Mouse (Mus musculus) thymus, adult 2 months (tissue): Measurements from ENCODE around the gene Hoxa9. TPM values are rescaled to one million over a fixed set of nuclear protein-coding genes. Genes with fewer than 3 reads are reported as not detected.

ENCODE experiments used
- DNase-seq: peaks from one replicate; pipeline ENCODE4 v3.0.0; 2021
- H3K27ac ChIP-seq: fragments of 200-500 bp; 2 replicates; pipeline ENCODE4 v1.5.1; 2012; ENCODE audit warnings: low read length, control low read depth; ENCODE audit not compliant: control insufficient read depth, insufficient read depth
- H3K27me3 ChIP-seq: fragments of 200-500 bp; 2 replicates; pipeline ENCODE4 v1.6.1; 2012; ENCODE audit warnings: mild to moderate bottlenecking, low read length, moderate library complexity, mixed read lengths; ENCODE audit not compliant: control insufficient read depth, insufficient read depth
- H3K36me3 ChIP-seq: fragments of 200-500 bp; 2 replicates; pipeline ENCODE4 v1.6.1; 2012; ENCODE audit warnings: mild to moderate bottlenecking, low read length, moderate library complexity; ENCODE audit not compliant: control insufficient read depth, insufficient read depth
- H3K4me1 ChIP-seq: fragments of 200-500 bp; replicated peaks from 2 replicates; pipeline ENCODE4 v1.6.1; 2012; ENCODE audit warnings: low read length; ENCODE audit not compliant: control insufficient read depth, insufficient read depth
- H3K4me3 ChIP-seq: fragments of 200-500 bp; 2 replicates; pipeline ENCODE4 v1.5.1; 2012; ENCODE audit warnings: mild to moderate bottlenecking, low read length, control low read depth, moderate library complexity; ENCODE audit not compliant: control insufficient read depth, insufficient read depth
- CTCF ChIP-seq: fragments of 200-500 bp; IDR thresholded peaks from 2 replicates; pipeline ENCODE4 v1.5.1; 2012; ENCODE audit warnings: mild to moderate bottlenecking, control low read depth, low read length, moderate library complexity, borderline replicate concordance; ENCODE audit not compliant: control insufficient read depth, poor library complexity, insufficient read depth; ENCODE audit errors: extremely low read depth
- POLR2A ChIP-seq: fragments of 200-500 bp; IDR thresholded peaks from 2 replicates; pipeline ENCODE4 v1.6.1; 2012; ENCODE audit warnings: mild to moderate bottlenecking, low read length, control low read depth, moderate library complexity; ENCODE audit not compliant: control insufficient read depth, poor library complexity, insufficient read depth; ENCODE audit errors: extremely low read depth
- WGBS: fragments of 180-500 bp; shearing (Covaris S2); methylation state at CpG from one replicate; pipeline ENCODE4 v1.1.7; 2018; 5-methylcytosine and 5-hydroxymethylcytosine counted together
- polyA plus RNA-seq: library from polyadenylated mRNA; depleted of rRNA; stranded (reverse); fragments of >200 nt; gene quantifications from 2 replicates; pipeline ENCODE4 v1.2.3, GENCODE M21; 2012

Hoxa9 gene
- polyA plus RNA-seq, 1 experiment, result 0.26 TPM

- peaks cover 5% of the 10 kb centered on the region; the same call in 1 of the 2 replicates for H3K4me1 ChIP-seq
- H3K27me3 ChIP-seq, result peaks cover 49% of the 10 kb centered on the region
- no peak overlapping the region for H3K4me3 ChIP-seq
- TF ChIP-seq POLR2A (no peak), CTCF (no peak)
- 6% methylated on average over 70 of the region's 70 CpGs for WGBS
- no peak for DNase-seq
- H3K36me3 ChIP-seq, result no peaks in the 10 kb centered on the region
- no peak overlapping the region for H3K27ac ChIP-seq
These were observed 2.9 kb upstream of the Hoxa9 start for GRCm38 (mm10) chr6:52233546-52234427.

GRCm38 (mm10) chr6:52232984-52233545 is 2.2 kb upstream of the Hoxa9 start:
- no peak for TF ChIP-seq CTCF
- TF ChIP-seq POLR2A, result no peak
- DNase-seq, result no peak
- 34% methylated on average over 23 of the region's 23 CpGs for WGBS
- Histone ChIP-seq H3K27ac (no peak overlapping the region), H3K36me3 (no peaks in the 10 kb centered on the region), H3K27me3 (peaks cover 49% of the 10 kb centered on the region), H3K4me3 (no peak overlapping the region), H3K4me1 (peaks cover 5% of the 10 kb centered on the region; the same call in 1 of the 2 replicates)

DNA sequence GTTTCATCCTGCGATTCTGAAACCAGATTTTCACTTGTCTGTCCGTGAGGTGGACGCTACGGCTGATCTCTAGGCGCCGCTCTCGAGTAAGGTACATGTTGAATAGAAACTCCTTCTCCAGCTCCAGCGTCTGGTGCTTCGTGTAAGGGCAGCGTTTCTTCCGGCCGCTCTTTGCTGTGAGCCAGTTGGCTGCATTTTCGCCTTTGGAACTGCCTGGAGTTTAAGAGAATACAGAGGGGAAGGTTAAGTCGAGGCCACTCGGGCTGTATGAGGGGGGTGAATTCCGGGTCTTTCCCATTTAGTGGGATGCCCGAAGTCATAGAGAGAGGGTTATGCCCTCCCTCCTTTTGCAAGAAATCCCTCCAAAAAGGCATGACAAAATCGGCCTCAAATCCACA is 1.7 kb upstream of the Hoxa9 start:
- no peak for TF ChIP-seq POLR2A
- TF ChIP-seq CTCF, result no peak
- no peak for DNase-seq
- peaks cover 5% of the 10 kb centered on the region; the same call in 1 of the 2 replicates for H3K4me1 ChIP-seq
- H3K27ac ChIP-seq, result no peak overlapping the region
- 4% methylated on average over 18 of the region's 18 CpGs for WGBS
- H3K4me3 ChIP-seq, result no peak overlapping the region
- peaks cover 48% of the 10 kb centered on the region for H3K27me3 ChIP-seq
- H3K36me3 ChIP-seq, result no peaks in the 10 kb centered on the region

DNA sequence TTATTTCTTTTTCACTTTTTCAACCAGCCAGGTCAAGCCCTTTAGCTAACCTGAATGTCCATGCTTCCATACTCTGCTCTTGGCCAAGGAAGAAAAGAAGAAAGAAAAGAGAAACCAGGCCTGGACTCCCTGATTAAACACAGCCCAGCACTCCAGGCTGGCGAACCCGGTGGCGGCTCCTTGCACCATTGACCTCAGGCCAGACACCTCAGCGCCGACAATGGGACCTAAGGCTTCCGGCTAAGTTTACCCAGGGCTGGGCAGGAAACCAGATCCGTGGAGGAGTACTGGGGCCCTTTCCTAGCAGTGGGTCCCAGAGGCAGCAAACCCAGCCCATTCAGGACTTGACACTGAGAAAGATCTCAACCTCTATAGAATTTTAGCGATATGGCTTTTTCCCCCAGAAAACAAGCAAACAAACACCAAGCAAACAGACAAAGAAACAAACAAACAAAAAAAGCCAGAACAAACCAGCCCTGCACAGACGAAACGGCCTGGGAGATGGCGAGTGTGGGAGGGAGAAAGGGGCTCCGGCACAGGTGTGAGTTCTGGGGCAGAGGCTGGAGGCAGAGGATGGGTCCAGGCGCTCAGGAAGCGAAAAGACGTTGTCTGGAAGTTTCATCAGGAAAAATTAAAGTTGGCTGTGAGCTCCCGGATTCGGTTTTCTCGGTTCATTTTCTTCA is 1.1 kb upstream of the Hoxa9 start:
- Histone ChIP-seq H3K36me3 (no peaks in the 10 kb centered on the region), H3K4me1 (peaks cover 5% of the 10 kb centered on the region; the same call in 1 of the 2 replicates), H3K4me3 (no peak overlapping the region), H3K27ac (no peak overlapping the region), H3K27me3 (peaks cover 46% of the 10 kb centered on the region)
- no peak for DNase-seq
- WGBS, result 11% methylated on average over 18 of the region's 18 CpGs
- no peak for TF ChIP-seq CTCF
- TF ChIP-seq POLR2A, result no peak

- Histone ChIP-seq H3K27ac (no peak overlapping the region), H3K4me3 (no peak overlapping the region), H3K27me3 (peaks cover 51% of the 10 kb centered on the region), H3K4me1 (peaks cover 5% of the 10 kb centered on the region; the same call in 1 of the 2 replicates), H3K36me3 (no peaks in the 10 kb centered on the region)
- DNase-seq, result no peak
- WGBS, result 3% methylated on average over 44 of the region's 44 CpGs
- TF ChIP-seq CTCF (no peak), POLR2A (no peak)
These were observed 1.1 kb downstream of the Hoxa9 start for GRCm38 (mm10) chr6:52229558-52230416.
